ENCODE assay signal across 24 mouse cellular contexts in the genomic region with DNA sequence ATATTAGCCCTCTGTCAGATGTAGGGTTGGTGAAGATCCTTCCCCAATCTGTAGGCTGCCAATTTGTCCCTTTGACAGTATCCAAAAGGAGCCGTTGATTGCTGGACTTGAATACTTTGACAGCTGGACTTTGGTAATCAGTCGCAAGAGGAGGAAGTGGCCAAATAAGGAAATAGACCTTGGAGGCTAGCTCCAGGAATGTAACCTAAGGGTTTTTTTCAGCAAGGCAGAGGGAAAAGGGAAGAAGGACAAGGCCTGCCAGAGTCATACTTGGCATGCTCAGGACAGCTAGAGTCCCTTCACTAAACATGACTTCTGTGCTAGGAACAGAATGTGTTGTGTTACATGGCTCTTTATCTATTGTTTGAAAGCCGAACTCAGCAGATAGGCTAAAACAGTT. TPM values are rescaled to one million over a fixed set of nuclear protein-coding genes. Genes with fewer than 3 reads are reported as not detected.
DNase-seq lines count a peak whose midpoint lies in the region; ATAC-seq lines count a peak whose summit lies in the region.
"Had no signal": no experiment of that assay in that cellular context is flagged by ENCODE, and none has a peak within 500 bp of the region (broad histone marks: within the 10 kb centered on the region; RNA-seq: fewer than 3 reads in every experiment).

No protein-coding gene starts in this region.

- peaks cover 11% of the 10 kb centered on the region; the same call in 1 of the 2 replicates for H3K27me3 ChIP-seq in kidney, embryonic 15.5 days
- H3K27me3 ChIP-seq: forebrain, embryonic 12.5 days; heart, embryonic 15.5 days; hindbrain, embryonic 13.5 days; limb, embryonic 15.5 days had no signal

- H3K4me1 ChIP-seq in kidney, embryonic 15.5 days = no peaks in the 10 kb centered on the region
- H3K4me1 ChIP-seq in brown adipose tissue, adult 24 weeks (ENCODE audit: control insufficient read depth, insufficient read depth, insufficient read length, low read length) = peaks cover 5% of the 10 kb centered on the region
- H3K4me1 ChIP-seq: forebrain, embryonic 12.5 days; heart, embryonic 15.5 days; hindbrain, embryonic 13.5 days; limb, embryonic 15.5 days had no signal

- no peak overlapping the region for H3K4me2 ChIP-seq in kidney, embryonic 15.5 days
- H3K4me2 ChIP-seq: forebrain, embryonic 12.5 days; heart, embryonic 15.5 days; hindbrain, embryonic 13.5 days; limb, embryonic 15.5 days had no signal

- no peak overlapping the region for H3K9ac ChIP-seq in kidney, embryonic 15.5 days
- H3K9ac ChIP-seq: forebrain, embryonic 12.5 days; heart, embryonic 15.5 days; hindbrain, embryonic 13.5 days; limb, embryonic 15.5 days; liver, postnatal 0 days had no signal

- H3K27ac ChIP-seq in kidney, embryonic 15.5 days = no peak overlapping the region
- peak overlapping the region; percentile 84 for H3K27ac ChIP-seq in brown adipose tissue, adult 24 weeks (replicated peaks; ENCODE audit: low read depth, low read length)
- H3K27ac ChIP-seq: forebrain, embryonic 12.5 days; heart, embryonic 15.5 days; hindbrain, embryonic 13.5 days; limb, embryonic 15.5 days had no signal

- DNase-seq in heart, adult 11 months = peak; percentile 95
- no peak for DNase-seq in heart, postnatal 25 days (ENCODE audit: low spot score)
- DNase-seq in kidney, postnatal 14 days = peak; percentile 1
- DNase-seq in adipocyte (ENCODE audit: low spot score) = peak; percentile 63
- no peak for DNase-seq in spleen, postnatal 4 days (ENCODE audit: low spot score in 2 of 2)
- DNase-seq in frontal cortex, postnatal 14 days (ENCODE audit: low spot score in 2 of 2) = no peak
- DNase-seq: B cell, adult 2 months; cerebellum, adult 2 months; gastrocnemius, postnatal 10 days; liver, postnatal 0 days; retina, postnatal 1 day; thymus, postnatal 14 days had no signal

- no peak overlapping the region for H3K4me3 ChIP-seq in kidney, embryonic 15.5 days (replicated peaks)
- no peak overlapping the region for H3K4me3 ChIP-seq in brown adipose tissue, adult 24 weeks (ENCODE audit: insufficient read depth, low read depth, low read length)
- H3K4me3 ChIP-seq: forebrain, embryonic 12.5 days; heart, embryonic 15.5 days; hindbrain, embryonic 13.5 days; limb, embryonic 15.5 days had no signal

- no peaks in the 10 kb centered on the region for H3K36me3 ChIP-seq in kidney, embryonic 15.5 days
- H3K36me3 ChIP-seq: forebrain, embryonic 12.5 days; heart, embryonic 15.5 days; hindbrain, embryonic 13.5 days; limb, embryonic 15.5 days had no signal

- 72% methylated on average over 3 of the region's 3 CpGs for WGBS in kidney, embryonic 15.5 days

- ATAC-seq in kidney, embryonic 15.5 days (replicated peaks; ENCODE audit: low FRiP score) = no peak
- ATAC-seq: inflammation-experienced regulatory T-cells, adult 6 months; liver, postnatal 0 days; midbrain, embryonic 16.5 days had no signal

- intact Hi-C loops in heart, postnatal 25 days (cut with DNase I) = loop anchor here (10.0 kb wide), 1 partner anchor 834 kb away; no protein-coding TSS in a partner anchor

- no peaks in the 10 kb centered on the region for H3K9me3 ChIP-seq in kidney, embryonic 15.5 days (replicated peaks)
- H3K9me3 ChIP-seq: forebrain, embryonic 12.5 days; heart, embryonic 15.5 days; hindbrain, embryonic 13.5 days; limb, embryonic 15.5 days had no signal

RNA-seq across cellular contexts. Expression of a gene that starts 7.7 kb away (rescaled TPM):
- not detected for total RNA-seq in heart, postnatal 25 days (2021)
- not detected in 2 replicates for polyA plus RNA-seq in kidney, embryonic 15.5 days (2015; fragmentation: Nextera tagmentation; extraction: Ambion mirVana)
- not detected in 2 replicates for polyA plus RNA-seq in brown adipose tissue, adult 24 weeks (2012; ENCODE audit: insufficient read depth, insufficient read length, missing spikeins)
- total RNA-seq: adrenal gland, postnatal 36 days; gastrocnemius, postnatal 10 days; heart, adult 18-20 months had no signal
- polyA plus RNA-seq: embryonic facial prominence, embryonic 11.5 days; forebrain, embryonic 12.5 days; heart, embryonic 15.5 days; hindbrain, embryonic 13.5 days; inflammation-experienced regulatory T-cells, adult 6 months; liver, postnatal 0 days; stomach, embryonic 16.5 days had no signal

RNA-seq across cellular contexts. Expression of a gene that starts 11.2 kb away (rescaled TPM):
- not detected for total RNA-seq in heart, postnatal 25 days (2021)
- 0.09 and 0.17 TPM in 2 replicates for polyA plus RNA-seq in kidney, embryonic 15.5 days (2015; fragmentation: Nextera tagmentation; extraction: Ambion mirVana)
- not detected in 2 replicates for polyA plus RNA-seq in brown adipose tissue, adult 24 weeks (2012; ENCODE audit: insufficient read depth, insufficient read length, missing spikeins)
- total RNA-seq: adrenal gland, postnatal 36 days; gastrocnemius, postnatal 10 days; heart, adult 18-20 months had no signal
- polyA plus RNA-seq: liver, postnatal 0 days had no signal

RNA-seq across cellular contexts. Expression of a gene that starts 18.0 kb away (rescaled TPM):
- 10 to 100 TPM in 1 of 2 experiments, 1 to 10 TPM in 1; 7.6 to 13.0 TPM for total RNA-seq in heart, postnatal 25 days (2021)
- polyA plus RNA-seq in kidney, embryonic 15.5 days (2015; fragmentation: Nextera tagmentation; extraction: Ambion mirVana) = 11.0 and 11.5 TPM in 2 replicates
- polyA plus RNA-seq in brown adipose tissue, adult 24 weeks (2012; ENCODE audit: insufficient read depth, insufficient read length, missing spikeins) = 5.0 and 10.8 TPM in 2 replicates
- polyA plus RNA-seq: inflammation-experienced regulatory T-cells, adult 6 months had no signal

RNA-seq across cellular contexts. Expression of a gene that starts 59.6 kb away (rescaled TPM):
- total RNA-seq in heart, postnatal 25 days (2021) = not detected
- polyA plus RNA-seq in kidney, embryonic 15.5 days (2015; fragmentation: Nextera tagmentation; extraction: Ambion mirVana) = 0.10 TPM in 1 of 2 replicates, not detected in the other
- not detected in 2 replicates for polyA plus RNA-seq in brown adipose tissue, adult 24 weeks (2012; ENCODE audit: insufficient read depth, insufficient read length, missing spikeins)
- total RNA-seq: heart, adult 18-20 months had no signal
- polyA plus RNA-seq: heart, embryonic 15.5 days; inflammation-experienced regulatory T-cells, adult 6 months; liver, postnatal 0 days had no signal

Comparison
In these comparisons a context has a peak if more than half of its experiments do, and no peak if none do; other contexts are left out.
1. DNase-seq: peak in heart, adult 11 months (single experiment), kidney, postnatal 14 days (single experiment) and adipocyte (single experiment); none in heart, postnatal 25 days (single experiment), spleen, postnatal 4 days (0 of 2) and frontal cortex, postnatal 14 days (0 of 2).